Mouse (Mus musculus) liver (tissue): ENCODE data around the gene Bcas2.

Source experiments
- DNase-seq: peaks from one replicate; pipeline ENCODE4 v3.0.0-alpha.2; 2020; ENCODE audit warnings: mixed read lengths

Bcas2 gene

DNA sequence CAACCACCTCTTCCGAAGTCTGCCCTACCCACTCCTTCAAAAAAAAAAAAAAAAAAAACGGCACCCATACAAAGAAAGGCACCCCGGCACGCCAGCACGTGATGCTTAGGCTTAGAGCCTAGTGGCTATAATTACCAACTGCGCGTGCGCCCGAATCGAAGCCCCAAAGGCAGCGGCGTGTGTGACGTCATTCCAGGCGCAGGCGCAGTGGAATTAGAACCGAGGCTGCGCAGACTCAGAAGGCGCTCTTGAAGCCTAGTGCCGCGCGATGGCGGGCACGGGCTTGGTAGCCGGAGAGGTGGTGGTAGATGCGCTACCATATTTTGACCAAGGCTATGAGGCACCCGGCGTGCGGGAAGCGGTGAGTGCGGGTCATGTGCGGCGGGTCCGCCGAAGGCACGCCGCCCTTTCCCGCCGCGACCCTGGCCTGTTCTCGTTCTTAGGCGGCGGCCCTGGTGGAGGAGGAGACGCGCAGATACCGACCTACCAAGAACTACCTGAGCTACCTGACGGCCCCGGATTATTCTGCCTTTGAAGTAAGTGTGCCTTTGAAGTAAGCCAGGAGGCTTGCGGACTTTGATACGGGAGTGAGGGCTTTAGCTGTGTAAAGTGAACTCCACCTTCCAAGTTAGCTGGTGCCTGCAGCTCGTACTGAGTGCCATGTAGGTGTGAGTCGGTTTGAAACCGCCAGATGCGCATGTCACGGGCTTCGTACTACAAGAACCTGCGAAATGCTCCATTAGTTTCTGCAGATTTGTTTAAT lies at the start of gene Bcas2:
Gene Bcas2, plus strand, starts transcription at position 151 of the 763 bp plus-strand sequence.
- DNase-seq, result peak; percentile 99

DNA sequence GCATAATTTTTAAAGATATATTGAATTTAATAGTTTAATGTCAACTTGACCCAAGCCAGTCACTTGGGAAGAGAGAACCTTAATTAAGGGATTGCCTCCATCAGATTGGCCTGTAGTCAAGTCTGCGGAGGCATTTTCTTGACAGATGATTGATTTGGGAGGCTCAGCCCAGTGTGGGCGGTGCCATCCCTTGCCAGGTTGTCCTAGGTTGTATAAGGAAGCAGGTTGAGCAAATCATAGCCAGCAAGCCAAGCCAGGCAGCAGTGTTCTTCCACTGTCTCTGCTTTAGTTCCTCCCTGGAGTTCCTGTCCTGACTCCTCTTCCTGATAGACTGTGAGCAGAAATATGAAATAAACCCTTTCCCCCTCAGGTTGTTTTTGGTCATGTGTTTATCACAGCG lies 47.8 kb upstream of the Bcas2 start:
- DNase-seq, result no peak

DNA sequence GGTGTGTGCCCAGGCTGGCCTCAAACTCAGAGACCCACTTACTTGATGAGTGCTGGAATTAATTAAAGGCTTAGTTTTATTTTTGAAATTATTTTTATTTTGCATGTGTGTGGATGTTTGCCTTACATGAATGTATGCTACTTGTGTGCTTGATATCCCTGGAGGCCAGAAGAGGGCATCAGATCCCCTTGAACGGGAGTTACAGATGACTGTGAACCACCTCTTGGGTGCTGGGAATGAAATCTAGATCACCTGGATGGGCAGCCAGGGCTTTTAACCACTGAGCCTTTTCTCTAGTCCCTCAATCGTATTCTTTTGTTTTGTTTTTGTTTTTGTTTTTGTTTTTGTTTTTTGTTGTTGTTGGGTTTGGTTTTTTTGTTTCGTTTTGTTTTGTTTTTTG lies 45.3 kb upstream of the Bcas2 start:
- no peak for DNase-seq

DNA sequence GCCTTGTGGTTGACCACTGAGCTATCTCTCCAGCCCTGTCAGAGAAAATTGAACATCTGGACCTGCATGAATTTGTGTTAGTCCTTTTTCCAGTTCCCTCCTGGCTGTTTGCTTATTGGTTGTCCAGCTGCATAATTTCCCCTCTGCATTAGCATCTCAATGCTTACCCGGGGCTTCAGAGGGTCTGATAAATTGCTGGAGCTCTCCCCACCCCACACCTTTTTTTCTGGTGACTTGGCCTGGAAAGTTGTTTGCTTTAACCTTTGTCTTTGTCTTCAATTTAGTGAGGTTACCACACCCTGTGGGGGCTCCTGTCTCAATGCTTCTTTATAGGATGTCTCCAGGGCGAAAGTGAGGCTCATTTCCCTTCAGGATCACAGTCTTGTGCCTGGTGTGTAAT lies 44.3 kb upstream of the Bcas2 start:
- DNase-seq, result no peak

DNA sequence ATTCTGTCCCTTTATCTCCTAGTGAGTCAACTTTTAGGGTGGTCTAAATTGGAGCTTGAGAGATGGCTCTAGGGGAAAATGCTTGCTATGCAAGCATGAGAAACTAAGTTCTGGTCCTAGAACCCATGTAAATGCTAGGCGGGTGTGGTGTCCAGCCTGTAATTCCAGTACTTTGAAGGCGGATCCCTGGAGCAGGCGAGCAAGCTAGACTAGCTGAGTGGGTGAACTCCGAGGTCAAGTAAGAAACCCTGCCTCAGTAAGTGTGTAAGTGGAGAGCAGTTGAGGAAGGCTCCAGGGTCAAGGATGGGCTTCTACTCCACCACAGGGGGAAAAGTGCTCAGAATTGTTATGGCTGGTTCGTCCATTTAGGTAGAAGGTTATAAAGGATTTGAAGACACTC lies 43.7 kb upstream of the Bcas2 start:
- no peak for DNase-seq

DNA sequence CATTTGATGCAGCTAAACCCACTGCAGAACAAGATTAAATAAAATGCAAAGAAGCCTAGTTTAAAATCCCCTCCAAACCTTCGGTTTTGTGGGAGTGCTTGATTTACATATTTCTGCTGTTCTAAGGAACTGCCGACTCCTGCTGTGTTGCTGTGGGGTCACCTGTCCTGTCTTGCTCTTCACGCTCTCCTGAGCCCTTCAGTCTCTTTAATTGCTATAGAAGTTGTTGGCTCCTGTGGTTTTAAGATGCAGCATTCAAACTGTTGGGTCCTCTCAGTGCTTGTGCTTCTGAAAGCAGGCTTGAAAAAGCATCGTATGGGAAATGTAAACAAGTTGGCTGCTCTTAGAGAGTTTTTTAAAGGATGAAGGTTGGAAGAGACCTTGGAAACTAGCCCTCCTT lies 43.2 kb upstream of the Bcas2 start:
- no peak for DNase-seq

DNA sequence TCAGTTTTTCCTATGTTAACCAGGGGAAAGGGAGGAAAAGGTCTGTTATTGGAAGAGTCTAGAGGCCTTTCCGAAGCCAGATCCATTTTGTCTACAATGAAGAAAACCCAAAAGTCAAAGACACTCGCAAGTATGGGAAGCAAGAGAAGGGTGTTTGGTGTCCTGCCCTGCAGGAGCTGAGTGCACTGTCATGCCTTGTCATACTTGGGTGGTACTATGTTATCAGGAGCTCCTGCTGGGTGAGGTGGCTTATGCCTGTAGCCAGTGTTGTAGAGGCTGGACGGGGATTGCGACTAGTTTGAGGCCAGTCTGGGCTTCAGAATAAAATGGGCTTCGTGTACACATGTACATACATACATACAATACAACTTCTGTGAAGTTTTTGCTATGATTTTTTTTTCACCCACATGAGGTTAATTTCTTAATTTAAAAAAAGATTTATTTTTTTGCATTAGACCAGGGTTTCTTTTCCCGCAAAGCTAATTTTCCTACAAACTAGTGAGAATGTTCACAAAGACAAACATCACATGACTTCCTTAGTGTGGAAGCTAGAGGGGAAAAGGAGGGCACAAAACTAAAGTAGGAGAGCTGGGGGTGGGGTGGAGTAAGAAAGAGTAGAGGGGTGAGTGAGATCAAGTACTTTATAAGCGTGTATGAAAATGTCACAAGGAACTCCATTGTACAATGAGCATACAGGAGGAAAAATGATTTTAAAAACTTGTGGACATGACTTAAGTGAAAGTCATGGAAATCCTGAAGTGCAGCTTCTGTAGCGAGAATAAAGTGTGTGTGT lies 41.9 kb upstream of the Bcas2 start:
- DNase-seq, result peak; percentile 92

DNA sequence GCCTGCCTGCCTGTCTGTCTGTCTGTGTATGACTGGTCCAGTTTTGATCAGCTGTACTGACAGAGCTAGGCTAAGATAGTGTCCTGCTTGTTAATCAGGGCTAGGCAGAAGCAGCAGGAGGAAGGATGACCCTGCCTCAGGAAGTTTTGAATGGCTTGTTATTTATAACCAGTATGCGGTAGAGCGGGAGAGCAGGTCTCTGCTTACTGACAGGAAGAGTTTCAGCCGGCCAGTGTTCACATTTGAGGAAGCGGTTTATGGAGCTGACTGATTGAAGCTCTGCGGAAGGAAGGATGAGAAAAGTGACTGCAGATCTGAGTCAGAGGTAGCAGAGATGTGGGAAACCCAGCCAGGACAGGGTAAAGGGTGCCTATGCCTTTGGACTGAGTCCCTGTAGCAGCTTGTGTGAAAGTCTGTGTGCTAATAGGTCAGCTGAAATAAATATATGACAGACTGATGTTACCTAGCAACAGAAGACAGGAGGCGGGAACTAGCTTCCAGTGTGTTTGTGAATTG lies 41.2 kb upstream of the Bcas2 start:
- DNase-seq, result peak; percentile 76

DNA sequence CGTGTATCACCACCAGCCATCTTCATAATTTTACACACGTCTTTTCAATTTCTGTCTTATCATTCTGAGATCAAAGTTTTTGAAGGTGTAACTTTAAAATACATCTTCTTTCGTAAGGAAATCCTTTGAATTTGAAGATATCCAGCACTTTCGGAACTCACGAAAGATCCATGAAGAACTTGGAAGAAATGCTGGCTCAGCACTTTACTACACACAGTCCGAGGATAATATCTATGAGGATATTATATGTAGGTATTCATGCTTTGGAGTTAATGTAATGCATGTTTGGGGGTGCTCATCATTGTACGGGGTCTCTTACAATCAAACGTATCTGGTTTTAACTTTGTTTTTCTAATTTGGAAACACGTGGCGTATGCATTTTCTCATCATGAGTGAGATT lies 38.4 kb upstream of the Bcas2 start:
- no peak for DNase-seq

DNA sequence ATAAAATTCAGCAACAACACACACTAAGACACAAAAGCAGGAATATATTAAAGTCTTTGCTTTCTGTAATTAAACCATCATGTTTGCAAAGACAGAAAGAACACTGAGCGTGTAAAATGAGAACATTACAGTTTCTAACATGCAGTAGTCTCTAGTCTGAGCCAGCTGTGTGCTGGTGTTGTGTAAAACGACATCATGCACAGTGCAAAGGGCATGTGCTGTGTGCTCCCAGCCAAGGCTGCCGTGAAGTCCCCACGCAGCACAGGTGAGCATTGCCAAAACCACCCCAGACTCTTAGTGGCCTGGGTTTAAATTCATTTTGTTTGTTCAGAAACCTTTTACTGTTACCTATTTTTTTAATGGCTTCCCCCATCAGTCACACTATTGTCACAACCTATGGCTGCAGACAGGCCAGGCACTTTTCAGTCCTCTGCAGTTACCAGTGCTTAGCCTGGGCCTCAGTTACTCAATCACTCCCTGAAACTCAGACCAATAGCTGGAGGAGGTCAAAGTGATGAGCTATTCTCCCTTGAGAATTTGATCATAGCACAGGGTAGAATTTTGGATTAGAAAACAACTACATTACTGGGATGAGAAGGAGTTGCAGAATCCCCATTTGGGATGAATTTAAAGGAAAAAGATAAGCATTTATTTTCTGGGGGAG lies 34.9 kb upstream of the Bcas2 start:
- DNase-seq, result no peak

DNA sequence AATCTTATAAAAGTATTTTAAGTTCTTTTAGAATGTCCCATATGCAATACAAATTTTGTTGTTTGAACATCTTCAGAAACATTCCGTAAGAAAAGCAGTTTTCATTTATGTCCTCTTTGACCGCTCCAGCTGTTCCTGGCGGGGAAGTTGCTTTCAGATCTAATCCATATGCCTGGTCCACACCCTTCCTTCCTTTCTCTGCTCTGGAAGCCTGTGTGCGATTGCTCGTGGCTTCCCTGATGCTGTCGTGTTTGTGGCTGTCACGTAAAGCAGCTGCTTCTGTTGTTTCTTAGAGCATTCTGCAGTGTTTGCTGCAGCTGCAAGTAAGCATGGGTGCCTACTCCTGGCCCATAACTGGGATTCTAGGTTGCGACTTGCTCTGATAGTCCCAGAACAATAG lies 32.4 kb upstream of the Bcas2 start:
- peak; percentile 24 for DNase-seq

DNA sequence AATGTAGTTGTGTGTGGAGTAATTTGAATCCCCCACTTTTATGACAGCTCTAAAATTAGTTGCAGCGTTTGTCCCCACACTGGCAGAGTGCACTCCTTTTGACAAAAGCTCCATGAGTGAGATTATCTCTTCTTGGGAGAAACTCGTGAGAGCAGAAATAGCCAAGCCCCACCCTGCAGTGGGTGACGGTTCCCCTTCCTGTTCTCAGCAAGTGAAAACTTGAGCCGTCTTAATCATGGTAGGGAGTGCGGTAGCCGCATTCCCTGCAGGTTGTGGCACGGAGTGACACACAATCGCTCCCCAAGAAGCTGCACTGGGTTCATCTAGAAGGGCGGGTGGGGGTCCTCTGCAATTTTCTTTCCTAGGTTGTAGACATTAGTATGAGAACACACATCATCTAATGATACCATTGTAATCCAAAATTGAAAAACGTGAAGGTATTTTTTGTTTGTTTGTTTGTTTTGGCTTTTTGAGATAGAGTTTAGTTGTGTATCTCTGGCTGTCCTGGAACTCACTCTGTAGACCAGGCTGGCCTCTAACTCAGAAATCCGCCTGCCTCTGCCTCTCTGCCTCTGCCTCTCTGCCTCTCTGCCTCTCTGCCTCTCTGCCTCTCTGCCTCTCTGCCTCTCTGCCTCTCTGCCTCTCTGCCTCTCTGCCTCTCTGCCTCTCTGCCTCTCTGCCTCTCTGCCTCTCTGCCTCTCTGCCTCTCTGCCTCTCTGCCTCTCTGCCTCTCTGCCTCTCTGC lies 31.2 kb upstream of the Bcas2 start:
- peak; percentile 82 for DNase-seq

DNA sequence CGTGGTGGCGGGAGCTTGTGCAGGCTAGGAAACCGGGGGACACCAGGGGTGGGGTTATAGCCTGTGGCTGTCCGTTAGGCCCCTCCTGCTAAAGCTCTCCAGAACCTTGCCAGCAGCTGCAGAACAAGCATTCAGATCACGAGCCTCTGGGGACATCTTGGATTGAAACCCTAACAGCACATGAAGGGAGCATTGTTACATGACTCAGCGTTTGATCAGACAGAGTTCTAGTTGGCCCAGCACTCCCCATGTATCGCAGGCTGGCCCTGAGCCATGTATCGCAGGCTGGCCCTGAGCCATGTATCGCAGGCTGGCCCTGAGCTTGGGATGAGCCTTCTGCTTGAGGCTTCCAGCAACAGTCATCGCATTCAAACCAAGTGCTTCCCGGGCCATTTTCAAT lies 30.2 kb upstream of the Bcas2 start:
- no peak for DNase-seq

DNA sequence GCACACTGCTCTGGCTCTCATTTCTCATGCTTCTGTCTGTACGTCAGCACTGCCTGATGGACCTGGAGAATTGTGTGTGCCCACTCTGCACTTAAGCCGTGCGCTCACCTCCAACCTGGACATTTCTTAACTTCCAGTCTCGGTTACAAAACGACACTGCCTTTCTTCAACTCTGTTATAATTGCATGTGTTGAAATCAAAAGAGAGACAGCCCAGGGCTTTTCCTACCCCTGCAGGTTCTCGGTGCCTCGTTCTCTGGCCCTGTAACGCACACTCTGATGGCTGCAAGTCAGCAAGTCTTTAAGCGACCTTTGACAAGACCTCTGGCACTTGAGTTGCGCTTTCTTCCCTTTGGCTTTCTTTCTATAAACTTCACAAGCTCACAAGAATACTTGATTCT lies 29.1 kb upstream of the Bcas2 start:
- DNase-seq, result no peak

DNA sequence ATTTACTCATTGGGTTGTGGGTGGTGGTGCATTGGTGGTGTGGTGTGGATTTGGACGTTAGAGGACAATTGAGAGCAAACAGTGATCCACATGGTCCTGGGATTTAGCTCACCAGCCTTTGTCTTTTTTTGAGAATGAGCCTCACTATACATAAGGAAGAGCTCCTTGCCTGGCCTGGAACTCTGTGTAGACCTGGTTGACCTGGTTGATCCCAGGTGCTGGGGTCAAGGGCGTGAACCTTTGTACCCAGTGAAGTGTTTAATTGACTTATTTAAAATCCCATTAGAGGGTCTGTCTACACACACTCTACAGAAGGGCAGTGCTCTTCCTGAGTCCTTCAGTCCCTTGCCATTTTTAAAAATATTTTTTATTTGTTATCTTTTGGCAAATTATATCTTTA lies 26.1 kb upstream of the Bcas2 start:
- no peak for DNase-seq

DNA sequence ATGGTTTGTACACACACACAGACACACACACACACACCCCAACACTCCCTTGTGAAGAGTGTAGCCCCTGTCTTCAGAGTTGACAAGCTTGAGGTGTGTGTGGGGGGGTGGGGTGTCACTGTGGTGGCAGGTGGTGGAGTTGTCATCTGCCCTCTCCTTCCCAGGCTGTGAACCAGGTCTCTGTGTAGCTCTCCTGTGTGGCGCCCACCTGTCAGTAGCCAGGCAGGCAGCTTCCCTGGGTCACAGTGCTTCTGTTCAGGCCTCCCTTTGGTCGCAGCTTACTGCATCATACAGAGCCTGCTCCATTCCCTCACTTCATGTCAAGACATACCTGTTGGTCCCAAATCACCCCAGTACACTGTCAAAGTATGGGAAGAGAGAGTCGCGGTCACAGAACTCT lies 25.7 kb upstream of the Bcas2 start:
- DNase-seq, result no peak

DNA sequence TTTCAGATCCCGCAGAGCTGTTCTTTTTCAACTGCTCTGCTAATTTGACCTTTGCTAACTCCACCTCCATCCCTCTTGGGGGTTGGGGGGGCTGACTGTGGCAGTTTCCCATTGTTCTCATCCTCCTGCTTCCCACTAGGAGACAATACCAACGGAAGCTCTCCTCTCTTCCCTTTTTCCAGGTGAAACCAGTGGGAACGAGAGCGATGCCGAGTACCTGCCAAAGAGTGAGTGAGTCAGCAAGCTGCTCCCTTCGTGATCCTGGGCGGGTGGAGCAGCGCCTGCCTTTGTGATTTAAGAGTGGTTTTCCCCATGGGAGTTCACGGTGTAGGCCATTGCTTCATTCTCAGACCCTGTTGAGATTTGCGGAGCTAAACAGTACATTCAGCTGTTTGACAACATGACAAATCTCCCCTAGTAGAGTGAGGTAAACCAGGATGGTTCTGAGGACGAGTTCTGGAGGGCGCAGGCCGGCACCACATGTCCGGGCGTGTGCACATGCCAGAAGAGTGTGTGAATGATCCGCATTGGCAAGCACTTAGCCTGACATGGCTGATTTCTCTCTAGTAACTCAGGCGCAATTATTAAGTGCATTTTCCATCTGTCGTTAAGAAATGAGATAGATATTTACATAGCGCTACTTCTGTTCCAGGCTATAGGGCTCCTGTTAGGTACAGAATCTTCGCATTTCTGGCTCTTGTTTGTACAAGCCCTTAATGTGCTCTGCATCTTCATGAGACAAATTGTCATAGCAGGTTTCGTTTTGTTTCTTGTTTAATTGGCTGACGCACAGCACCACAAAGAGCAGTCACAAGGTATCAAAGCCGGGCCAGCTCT lies 24.9 kb upstream of the Bcas2 start:
- no peak for DNase-seq

DNA sequence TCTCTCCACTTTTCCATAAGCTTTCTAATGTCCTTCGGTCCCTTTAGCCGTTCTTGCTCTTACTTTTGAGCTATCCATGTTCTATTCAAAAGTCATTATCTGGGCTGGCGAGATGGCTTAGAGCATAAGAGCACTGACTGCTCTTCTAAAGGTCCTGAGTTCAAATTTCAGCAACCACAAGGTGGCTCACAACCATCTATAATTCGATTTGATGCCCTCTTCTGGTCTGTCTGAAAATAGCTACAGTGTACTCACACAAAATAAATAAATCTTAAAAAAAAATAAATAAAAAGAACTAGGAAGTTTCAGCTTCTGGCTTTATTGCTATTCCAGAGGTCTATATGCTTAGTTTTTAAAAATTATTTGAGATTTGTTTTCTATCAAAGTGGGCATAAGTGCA lies 23.7 kb upstream of the Bcas2 start:
- no peak for DNase-seq

DNA sequence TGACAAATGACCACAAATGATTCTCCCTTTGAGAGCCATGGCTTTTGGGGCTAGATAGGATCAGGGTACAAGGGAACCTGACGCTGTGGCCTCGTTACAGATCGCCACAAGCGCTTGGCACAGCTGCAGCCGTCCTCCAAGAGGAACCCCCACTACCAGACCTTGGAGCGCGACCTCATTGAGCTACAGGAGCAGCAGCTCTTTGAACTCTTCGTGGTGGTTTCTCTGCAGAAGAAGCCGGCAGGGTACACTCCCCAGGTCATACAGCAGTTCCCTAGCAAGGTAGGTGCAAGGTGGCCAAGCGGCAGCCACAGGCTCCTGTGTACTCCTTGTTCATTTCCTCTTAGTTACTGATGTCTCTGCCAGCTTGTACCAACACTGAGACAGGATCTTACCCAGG lies 22.5 kb upstream of the Bcas2 start:
- DNase-seq, result no peak

DNA sequence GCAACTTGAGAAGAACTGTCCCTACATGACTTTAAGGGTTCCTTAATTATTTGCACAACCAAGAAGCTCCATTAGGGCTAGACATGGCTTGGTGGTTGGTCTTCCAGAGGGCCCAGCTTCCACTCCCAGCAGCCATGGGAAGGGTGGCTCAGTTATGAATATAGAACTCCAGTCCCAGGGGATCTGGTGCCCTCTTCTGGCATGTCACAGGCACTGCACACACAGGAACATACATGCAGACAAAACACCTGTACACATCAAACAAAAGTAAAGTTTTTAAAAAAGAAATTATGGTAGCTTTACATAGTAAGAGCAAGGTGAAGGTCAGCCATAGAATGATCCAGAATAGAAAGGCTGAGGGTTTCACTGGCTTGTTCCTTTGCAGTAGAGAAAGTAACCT lies 17.7 kb upstream of the Bcas2 start:
- DNase-seq, result peak; percentile 59

DNA sequence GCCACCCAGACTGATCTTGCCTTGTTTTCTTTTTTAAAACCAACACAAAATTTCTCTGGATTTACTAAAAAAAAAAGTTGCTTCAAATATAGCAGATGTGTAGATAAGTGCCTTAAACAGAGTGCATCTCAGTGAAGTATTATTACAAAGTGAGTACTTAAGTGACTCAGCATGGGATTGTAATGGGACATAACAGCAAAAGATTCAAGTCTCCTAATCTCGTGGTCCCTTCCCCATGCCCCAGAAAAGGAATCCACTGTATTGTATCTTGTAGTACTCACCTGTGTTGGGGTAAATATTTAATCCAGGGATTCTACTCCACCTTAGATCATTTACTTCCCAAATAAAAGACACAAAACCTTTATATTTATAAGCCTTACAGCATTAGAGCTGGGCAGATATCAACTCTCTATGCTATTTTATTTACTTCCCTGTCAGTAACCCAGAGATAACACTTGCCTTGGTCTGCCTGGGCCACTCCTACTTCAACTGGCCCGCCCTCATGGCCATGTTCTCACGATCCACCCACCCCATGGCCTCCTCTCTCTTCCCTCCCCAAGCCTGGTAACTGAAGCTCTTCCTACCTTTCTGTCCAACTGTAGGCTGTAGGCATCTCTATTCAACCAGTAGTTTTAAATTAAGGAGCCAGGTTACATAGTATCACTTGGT lies 12.1 kb upstream of the Bcas2 start:
- peak; percentile 77 for DNase-seq
